Mouse (Mus musculus): ENCODE measurements around the gene Syn3. TPM values are rescaled to one million over a fixed set of nuclear protein-coding genes. Genes with fewer than 3 reads are reported as not detected.
"Not testable (repeated sequence)": the region's sequence is repeated elsewhere in the genome, so short reads cannot be mapped to it uniquely, and the experiment has no call there.

Syn3 gene
- polyA plus RNA-seq, 1 experiment from 2014 or later: 4.0 TPM

DNA sequence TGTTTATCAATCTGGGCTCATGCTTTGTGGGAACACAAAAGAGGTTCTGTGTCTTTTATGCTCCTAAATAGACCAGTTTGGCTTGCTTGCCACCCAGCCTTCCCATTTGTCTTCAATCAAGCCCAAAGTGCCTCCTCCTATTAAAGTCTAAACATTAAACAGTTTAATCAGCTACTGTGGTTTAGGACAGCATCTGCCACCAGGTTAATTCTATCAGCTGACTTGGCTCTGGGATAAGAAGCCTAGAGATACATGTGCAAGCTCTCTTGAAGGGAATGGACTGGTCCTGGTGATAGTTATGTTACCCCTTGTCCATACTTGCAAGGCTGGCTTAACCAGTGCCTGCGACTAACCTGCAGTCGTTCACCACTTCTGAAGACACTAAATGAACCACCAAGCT lies 448.2 kb downstream of the Syn3 start:
- WGBS: 40% methylated on average over 2 of the region's 2 CpGs
- DNase-seq (ENCODE audit: low spot score) (no peak), ATAC-seq (ENCODE audit: insufficient number of reproducible peaks, low FRiP score, low TSS enrichment, low read depth) (no peak)
- 0 out of 2 replicates have a peak, but pooled peaks cover 2% of the 10 kb centered on the region for H3K36me3 ChIP-seq (ENCODE audit: control insufficient read depth, insufficient read depth, low read length)
- H3K27ac ChIP-seq (replicated peaks; ENCODE audit: low read depth, low read length): no peak overlapping the region
- no peak overlapping the region for H3K4me2 ChIP-seq (ENCODE audit: low read depth, severe bottlenecking)
- H3K9me3 ChIP-seq (ENCODE audit: control insufficient read depth, low read length): no peaks in the 10 kb centered on the region
- no peaks in the 10 kb centered on the region for H3K27me3 ChIP-seq (ENCODE audit: control insufficient read depth, insufficient read depth, low read length)
- no peak overlapping the region for H3K4me3 ChIP-seq (ENCODE audit: low read depth, low read length)
- H3K4me1 ChIP-seq (ENCODE audit: control insufficient read depth, insufficient read depth, low read length): no peaks in the 10 kb centered on the region
- H3K9ac ChIP-seq (ENCODE audit: low read length): no peak overlapping the region

DNA sequence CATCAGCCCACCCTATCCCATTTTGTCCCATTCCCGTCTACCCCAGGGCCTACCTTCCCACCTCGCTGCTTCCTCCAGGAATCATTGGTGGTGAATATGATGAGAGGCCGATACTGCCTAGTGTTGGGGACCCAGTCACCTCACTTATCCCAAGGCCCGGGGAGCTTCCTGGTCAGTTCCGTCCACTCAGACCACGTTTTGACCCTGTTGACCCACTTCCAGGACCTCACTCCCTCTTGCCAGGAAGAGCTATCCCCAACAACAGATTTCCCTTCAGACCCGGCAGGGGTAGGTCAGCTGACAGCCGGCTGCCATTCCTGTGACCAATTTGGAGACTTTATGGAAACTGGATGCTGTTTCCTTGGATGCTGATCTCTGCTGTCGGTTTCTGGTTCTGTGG lies 450.9 kb downstream of the Syn3 start:
- DNase-seq (ENCODE audit: low spot score) (no peak), ATAC-seq (ENCODE audit: insufficient number of reproducible peaks, low FRiP score, low TSS enrichment, low read depth) (no peak)
- Histone ChIP-seq H3K27ac (replicated peaks; ENCODE audit: low read depth, low read length) (no peak overlapping the region), H3K9ac (ENCODE audit: low read length) (no peak overlapping the region), H3K9me3 (ENCODE audit: control insufficient read depth, low read length) (no peaks in the 10 kb centered on the region), H3K4me2 (ENCODE audit: low read depth, severe bottlenecking) (no peak overlapping the region), H3K36me3 (ENCODE audit: control insufficient read depth, insufficient read depth, low read length) (0 out of 2 replicates have a peak, but pooled peaks cover 2% of the 10 kb centered on the region), H3K4me1 (ENCODE audit: control insufficient read depth, insufficient read depth, low read length) (no peaks in the 10 kb centered on the region), H3K27me3 (ENCODE audit: control insufficient read depth, insufficient read depth, low read length) (no peaks in the 10 kb centered on the region), H3K4me3 (ENCODE audit: low read depth, low read length) (no peak overlapping the region)
- WGBS: 90% methylated on average over 9 of the region's 9 CpGs

GRCm38 (mm10) chr10:86046371-86046770 lies 452.3 kb downstream of the Syn3 start:
- Histone ChIP-seq H3K9ac (ENCODE audit: low read length) (no peak overlapping the region), H3K27ac (replicated peaks; ENCODE audit: low read depth, low read length) (no peak overlapping the region), H3K4me2 (ENCODE audit: low read depth, severe bottlenecking) (no peak overlapping the region), H3K27me3 (ENCODE audit: control insufficient read depth, insufficient read depth, low read length) (no peaks in the 10 kb centered on the region), H3K4me1 (ENCODE audit: control insufficient read depth, insufficient read depth, low read length) (no peaks in the 10 kb centered on the region), H3K36me3 (ENCODE audit: control insufficient read depth, insufficient read depth, low read length) (0 out of 2 replicates have a peak, but pooled peaks cover 2% of the 10 kb centered on the region), H3K9me3 (ENCODE audit: control insufficient read depth, low read length) (no peaks in the 10 kb centered on the region), H3K4me3 (ENCODE audit: low read depth, low read length) (no peak overlapping the region)
- WGBS: 100% methylated on average over 1 of the region's 1 CpGs
- ATAC-seq (ENCODE audit: insufficient number of reproducible peaks, low FRiP score, low TSS enrichment, low read depth) (no peak), DNase-seq (ENCODE audit: low spot score) (no peak)

DNA sequence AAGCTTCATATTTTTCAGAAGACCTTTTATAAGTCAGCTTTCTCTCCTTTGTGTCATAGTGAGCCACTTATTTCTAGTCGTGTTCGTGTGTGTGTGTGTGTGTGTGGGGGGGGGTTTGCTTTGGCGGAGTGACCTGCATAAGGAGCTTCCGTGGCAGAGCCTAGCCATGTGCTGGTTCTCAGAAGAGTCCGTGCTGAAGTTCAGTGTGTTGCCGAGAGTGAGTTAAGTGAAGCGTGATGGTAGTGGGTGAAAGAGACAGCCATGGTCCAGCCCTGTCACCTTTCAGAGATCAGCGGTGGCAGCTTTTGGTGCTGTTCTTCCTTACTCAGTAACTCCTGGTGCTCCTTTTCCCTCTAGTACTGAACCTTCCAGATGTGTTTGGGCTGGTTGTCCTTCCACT lies 454.6 kb downstream of the Syn3 start:
- Histone ChIP-seq H3K27ac (replicated peaks; ENCODE audit: low read depth, low read length) (no peak overlapping the region), H3K36me3 (ENCODE audit: control insufficient read depth, insufficient read depth, low read length) (0 out of 2 replicates have a peak, but pooled peaks cover 2% of the 10 kb centered on the region), H3K9me3 (ENCODE audit: control insufficient read depth, low read length) (no peaks in the 10 kb centered on the region), H3K9ac (ENCODE audit: low read length) (no peak overlapping the region), H3K4me3 (ENCODE audit: low read depth, low read length) (no peak overlapping the region), H3K4me1 (ENCODE audit: control insufficient read depth, insufficient read depth, low read length) (no peaks in the 10 kb centered on the region), H3K4me2 (ENCODE audit: low read depth, severe bottlenecking) (no peak overlapping the region), H3K27me3 (ENCODE audit: control insufficient read depth, insufficient read depth, low read length) (no peaks in the 10 kb centered on the region)
- 93% methylated on average over 8 of the region's 8 CpGs for WGBS
- no peak for ATAC-seq (ENCODE audit: insufficient number of reproducible peaks, low FRiP score, low TSS enrichment, low read depth)
- no peak for DNase-seq (ENCODE audit: low spot score)

DNA sequence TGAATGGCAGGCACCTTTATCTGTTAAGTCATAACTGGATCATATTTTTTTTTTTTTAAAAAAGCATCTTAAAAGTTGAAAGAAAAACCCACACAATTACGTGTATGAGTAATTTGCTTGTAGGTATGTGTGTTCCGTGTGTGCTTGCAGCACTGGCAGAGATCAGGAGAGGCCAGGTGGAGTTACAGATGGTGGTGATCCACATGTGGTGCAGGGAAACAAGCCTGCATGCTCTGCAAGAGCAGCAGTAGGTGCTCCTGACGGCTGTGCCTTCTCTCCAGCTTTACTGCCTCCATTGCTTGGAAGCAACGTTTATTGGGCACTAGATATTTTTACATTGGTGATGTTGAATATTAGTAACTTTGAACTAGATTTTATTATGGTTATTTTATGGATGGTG lies 455.0 kb downstream of the Syn3 start:
- Histone ChIP-seq H3K36me3 (ENCODE audit: control insufficient read depth, insufficient read depth, low read length) (0 out of 2 replicates have a peak, but pooled peaks cover 2% of the 10 kb centered on the region), H3K4me3 (ENCODE audit: low read depth, low read length) (no peak overlapping the region), H3K9ac (ENCODE audit: low read length) (no peak overlapping the region), H3K9me3 (ENCODE audit: control insufficient read depth, low read length) (no peaks in the 10 kb centered on the region), H3K27me3 (ENCODE audit: control insufficient read depth, insufficient read depth, low read length) (no peaks in the 10 kb centered on the region), H3K27ac (replicated peaks; ENCODE audit: low read depth, low read length) (no peak overlapping the region), H3K4me1 (ENCODE audit: control insufficient read depth, insufficient read depth, low read length) (no peaks in the 10 kb centered on the region), H3K4me2 (ENCODE audit: low read depth, severe bottlenecking) (no peak overlapping the region)
- ATAC-seq (ENCODE audit: insufficient number of reproducible peaks, low FRiP score, low TSS enrichment, low read depth) (no peak), DNase-seq (ENCODE audit: low spot score) (no peak)
- 81% methylated on average over 4 of the region's 4 CpGs for WGBS

DNA sequence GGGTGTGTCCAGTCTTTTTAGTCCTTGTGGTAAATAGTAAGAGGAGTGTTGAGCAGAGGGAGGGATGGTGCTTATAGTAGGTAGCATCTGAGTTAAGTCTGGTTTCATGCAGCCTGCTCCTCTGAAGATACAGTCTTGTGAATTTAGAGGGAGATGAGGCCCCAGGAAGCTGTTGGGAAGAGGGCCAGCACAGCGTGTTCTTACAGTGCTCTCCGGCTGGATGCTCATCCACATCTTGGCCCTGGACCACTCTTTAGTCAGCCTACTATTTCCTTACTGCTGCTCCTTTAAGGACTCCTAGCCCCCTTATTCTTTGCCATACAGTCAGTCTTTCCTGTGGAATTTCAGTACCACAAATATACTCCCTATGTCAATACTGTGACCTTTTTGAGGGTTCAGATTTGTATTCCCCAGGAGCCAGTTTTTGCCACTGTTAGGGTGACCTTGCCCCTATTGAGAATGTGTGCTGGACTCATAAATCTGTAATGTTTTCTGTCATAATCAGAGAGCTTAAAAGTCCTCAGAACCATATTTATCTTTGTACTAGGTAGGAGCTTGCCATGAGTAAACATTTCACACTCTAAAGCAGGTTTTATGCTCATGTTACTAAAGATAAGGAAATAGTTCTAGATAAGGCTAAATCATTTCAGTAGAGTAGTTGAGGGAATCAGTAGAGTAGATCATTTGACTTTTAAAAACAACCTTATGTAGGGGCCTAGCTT lies 464.5 kb downstream of the Syn3 start:
- 97% methylated on average over 2 of the region's 2 CpGs for WGBS
- no peaks in the 10 kb centered on the region for H3K4me1 ChIP-seq (ENCODE audit: control insufficient read depth, insufficient read depth, low read length)
- H3K27me3 ChIP-seq (ENCODE audit: control insufficient read depth, insufficient read depth, low read length): no peaks in the 10 kb centered on the region
- no peaks in the 10 kb centered on the region for H3K9me3 ChIP-seq (ENCODE audit: control insufficient read depth, low read length)
- H3K36me3 ChIP-seq (ENCODE audit: control insufficient read depth, insufficient read depth, low read length): peaks cover 1% of the 10 kb centered on the region; the same call in 1 of the 2 replicates
- no peak overlapping the region for H3K27ac ChIP-seq (replicated peaks; ENCODE audit: low read depth, low read length)
- H3K4me3 ChIP-seq (ENCODE audit: low read depth, low read length): no peak overlapping the region
- ATAC-seq (ENCODE audit: insufficient number of reproducible peaks, low FRiP score, low TSS enrichment, low read depth) (no peak), DNase-seq (ENCODE audit: low spot score) (no peak)
- no peak overlapping the region for H3K9ac ChIP-seq (ENCODE audit: low read length)
- H3K4me2 ChIP-seq (ENCODE audit: low read depth, severe bottlenecking): no peak overlapping the region

DNA sequence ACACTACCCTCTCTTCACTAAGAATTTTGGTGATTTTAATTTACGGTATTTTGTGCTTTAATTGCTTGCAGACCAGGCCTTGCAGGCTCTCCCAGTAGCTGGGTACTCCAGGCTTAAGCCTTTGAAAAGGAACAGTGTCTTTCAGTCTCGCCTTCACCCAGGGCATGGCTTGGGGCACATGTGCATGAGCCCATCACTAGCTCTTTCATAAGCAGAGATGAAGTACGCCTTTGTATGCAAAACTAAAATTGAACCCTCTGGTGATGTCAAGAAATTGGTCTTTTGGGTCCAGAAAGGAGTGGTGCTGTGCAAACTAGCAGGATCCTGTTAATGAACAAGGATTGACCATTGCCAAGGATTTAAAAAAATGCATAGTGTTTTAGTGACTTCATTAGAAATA lies 466.2 kb downstream of the Syn3 start:
- Histone ChIP-seq H3K4me1 (ENCODE audit: control insufficient read depth, insufficient read depth, low read length) (no peaks in the 10 kb centered on the region), H3K9me3 (ENCODE audit: control insufficient read depth, low read length) (no peaks in the 10 kb centered on the region), H3K9ac (ENCODE audit: low read length) (no peak overlapping the region), H3K4me3 (ENCODE audit: low read depth, low read length) (no peak overlapping the region), H3K36me3 (ENCODE audit: control insufficient read depth, insufficient read depth, low read length) (peaks cover 3% of the 10 kb centered on the region; the same call in 1 of the 2 replicates), H3K27me3 (ENCODE audit: control insufficient read depth, insufficient read depth, low read length) (no peaks in the 10 kb centered on the region), H3K27ac (replicated peaks; ENCODE audit: low read depth, low read length) (no peak overlapping the region), H3K4me2 (ENCODE audit: low read depth, severe bottlenecking) (no peak overlapping the region)
- DNase-seq (ENCODE audit: low spot score): no peak
- 61% methylated on average over 3 of the region's 3 CpGs for WGBS
- no peak for ATAC-seq (ENCODE audit: insufficient number of reproducible peaks, low FRiP score, low TSS enrichment, low read depth)

- no peaks in the 10 kb centered on the region for H3K27me3 ChIP-seq (ENCODE audit: control insufficient read depth, insufficient read depth, low read length)
- DNase-seq (ENCODE audit: low spot score) (no peak), ATAC-seq (ENCODE audit: insufficient number of reproducible peaks, low FRiP score, low TSS enrichment, low read depth) (no peak)
- no peak overlapping the region for H3K27ac ChIP-seq (replicated peaks; ENCODE audit: low read depth, low read length)
- H3K36me3 ChIP-seq (ENCODE audit: control insufficient read depth, insufficient read depth, low read length): peaks cover 3% of the 10 kb centered on the region; the same call in 1 of the 2 replicates
- no peak overlapping the region for H3K9ac ChIP-seq (ENCODE audit: low read length)
- WGBS: 90% methylated on average over 7 of the region's 7 CpGs
- no peaks in the 10 kb centered on the region for H3K4me1 ChIP-seq (ENCODE audit: control insufficient read depth, insufficient read depth, low read length)
- no peak overlapping the region for H3K4me3 ChIP-seq (ENCODE audit: low read depth, low read length)
- H3K4me2 ChIP-seq (ENCODE audit: low read depth, severe bottlenecking): no peak overlapping the region
- no peaks in the 10 kb centered on the region for H3K9me3 ChIP-seq (ENCODE audit: control insufficient read depth, low read length)
These were observed 468.0 kb downstream of the Syn3 start for GRCm38 (mm10) chr10:86030743-86031142.

- H3K36me3 ChIP-seq (ENCODE audit: control insufficient read depth, insufficient read depth, low read length); H3K4me1 ChIP-seq (ENCODE audit: control insufficient read depth, insufficient read depth, low read length); H3K4me3 ChIP-seq (ENCODE audit: low read depth, low read length); H3K9ac ChIP-seq (ENCODE audit: low read length); DNase-seq (ENCODE audit: low spot score); H3K27me3 ChIP-seq (ENCODE audit: control insufficient read depth, insufficient read depth, low read length); ATAC-seq (ENCODE audit: insufficient number of reproducible peaks, low FRiP score, low TSS enrichment, low read depth); H3K9me3 ChIP-seq (ENCODE audit: control insufficient read depth, low read length); H3K27ac ChIP-seq (replicated peaks; ENCODE audit: low read depth, low read length); H3K4me2 ChIP-seq (ENCODE audit: low read depth, severe bottlenecking): not testable (repeated sequence)
- WGBS: 58% methylated on average over 1 of the region's 1 CpGs
These were observed 471.9 kb downstream of the Syn3 start for GRCm38 (mm10) chr10:86026807-86027206.
